Mouse (Mus musculus) hindbrain, embryonic 12.5 days (tissue): ENCODE measurements around the gene Runx1. TPM values are rescaled to one million over a fixed set of nuclear protein-coding genes. Genes with fewer than 3 reads are reported as not detected.

ENCODE experiments used
- ATAC-seq: fragments of 200-750 bp; cut with Nextera tagmentation; 2 replicates; pipeline ENCODE4 v1.8.0; 2017; ENCODE audit warnings: moderate TSS enrichment; ENCODE audit not compliant: low FRiP score
- H3K27ac ChIP-seq: fragments of 300-500 bp; sonication (generic); 2 replicates; pipeline ENCODE4 v1.5.1; 2016; ENCODE audit warnings: mild to moderate bottlenecking
- H3K27me3 ChIP-seq: fragments of 300-500 bp; sonication (generic); 2 replicates; pipeline ENCODE4 v1.6.1; 2016; ENCODE audit warnings: mild to moderate bottlenecking
- H3K36me3 ChIP-seq: fragments of 300-500 bp; sonication (generic); 2 replicates; pipeline ENCODE4 v1.6.1; 2016; ENCODE audit warnings: mild to moderate bottlenecking
- H3K4me1 ChIP-seq: fragments of 300-500 bp; sonication (generic); 2 replicates; pipeline ENCODE4 v1.6.1; 2016
- H3K4me2 ChIP-seq: fragments of 300-500 bp; sonication (generic); replicated peaks from 2 replicates; pipeline ENCODE4 v1.6.1; 2016; ENCODE audit warnings: mild to moderate bottlenecking
- H3K4me3 ChIP-seq: fragments of 300-500 bp; sonication (generic); 2 replicates; pipeline ENCODE4 v1.5.1; 2016; ENCODE audit warnings: mild to moderate bottlenecking
- H3K9ac ChIP-seq: fragments of 300-500 bp; sonication (generic); 2 replicates; pipeline ENCODE4 v1.6.1; 2016; ENCODE audit warnings: mild to moderate bottlenecking, moderate library complexity
- H3K9me3 ChIP-seq: fragments of 300-500 bp; sonication (generic); replicated peaks from 2 replicates; pipeline ENCODE4 v1.6.1; 2016; ENCODE audit warnings: mild to moderate bottlenecking
- WGBS: fragments of 180-500 bp; shearing (Covaris S2); methylation state at CpG from one replicate; pipeline ENCODE4 v1.1.7; 2016; 5-methylcytosine and 5-hydroxymethylcytosine counted together
- polyA plus RNA-seq: library from polyadenylated mRNA; unstranded; fragments of >200 nt; fragmentation: Nextera tagmentation; extraction: Ambion mirVana; gene quantifications from 2 replicates; pipeline ENCODE4 v1.2.1, GENCODE M21; 2016

The Runx1 gene
- polyA plus RNA-seq, 1 experiment from 2014 or later, result 4.4 TPM

DNA sequence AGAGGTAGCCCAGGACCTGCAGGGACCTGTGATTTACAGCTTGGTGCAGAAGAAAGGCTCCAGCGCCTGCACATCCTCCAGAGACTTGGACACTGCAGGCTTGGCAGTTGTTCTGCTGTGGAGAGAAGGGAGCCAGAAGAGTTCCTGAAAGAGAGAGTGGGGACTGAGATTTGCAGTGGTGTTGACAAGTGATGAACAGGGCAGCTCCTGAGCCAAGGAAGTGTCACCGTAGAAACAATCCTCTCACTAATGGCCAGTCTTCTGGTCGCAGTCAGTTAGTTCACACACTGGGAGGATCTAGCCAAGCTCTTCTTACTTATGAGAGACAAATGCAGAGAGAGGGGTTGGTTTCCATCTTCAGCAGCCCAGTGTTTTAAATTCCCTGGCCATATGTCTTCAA, 24.5 kb upstream of the Runx1 start:
- H3K4me3 ChIP-seq, result no peak overlapping the region
- no peaks in the 10 kb centered on the region for H3K4me1 ChIP-seq
- H3K27me3 ChIP-seq, result no peaks in the 10 kb centered on the region
- H3K9ac ChIP-seq, result no peak overlapping the region
- H3K4me2 ChIP-seq, result no peak overlapping the region
- 0 out of 2 replicates have a peak, but pooled peaks cover 4% of the 10 kb centered on the region for H3K9me3 ChIP-seq
- H3K27ac ChIP-seq, result no peak overlapping the region
- WGBS, result 75% methylated on average over 3 of the region's 3 CpGs
- ATAC-seq, result no peak
- no peaks in the 10 kb centered on the region for H3K36me3 ChIP-seq

DNA sequence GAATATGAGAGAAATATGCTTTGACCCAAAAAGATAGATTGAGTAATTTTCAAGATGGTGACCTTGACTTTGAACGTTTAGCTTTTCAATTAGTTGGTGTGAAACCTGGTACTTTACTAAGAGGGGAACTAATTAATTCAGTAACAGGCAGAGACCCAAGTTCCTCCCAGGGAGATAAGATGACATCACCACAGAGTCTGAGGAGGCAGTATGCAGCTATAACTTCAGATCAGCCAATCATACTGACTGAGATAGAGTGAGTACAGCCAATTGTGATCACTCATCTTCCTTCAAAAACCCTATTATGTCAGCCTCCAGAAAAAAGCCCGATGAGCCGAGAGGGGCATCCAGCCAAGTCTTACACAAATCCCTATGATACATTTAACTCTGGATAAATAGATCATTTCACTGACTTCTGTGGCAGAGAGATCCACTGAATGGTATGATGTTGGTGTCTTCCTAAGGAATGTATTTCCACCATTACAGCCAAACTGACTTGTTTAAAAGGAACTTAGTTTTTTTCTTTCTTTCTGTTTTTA, 21.9 kb upstream of the Runx1 start:
- ATAC-seq, result no peak
- no peaks in the 10 kb centered on the region for H3K27me3 ChIP-seq
- H3K4me3 ChIP-seq, result no peak overlapping the region
- H3K4me1 ChIP-seq, result no peaks in the 10 kb centered on the region
- WGBS, result 84% methylated on average over 3 of the region's 3 CpGs
- H3K27ac ChIP-seq, result no peak overlapping the region
- no peak overlapping the region for H3K9ac ChIP-seq
- H3K4me2 ChIP-seq, result no peak overlapping the region
- H3K36me3 ChIP-seq, result no peaks in the 10 kb centered on the region
- H3K9me3 ChIP-seq, result 0 out of 2 replicates have a peak, but pooled peaks cover 4% of the 10 kb centered on the region

DNA sequence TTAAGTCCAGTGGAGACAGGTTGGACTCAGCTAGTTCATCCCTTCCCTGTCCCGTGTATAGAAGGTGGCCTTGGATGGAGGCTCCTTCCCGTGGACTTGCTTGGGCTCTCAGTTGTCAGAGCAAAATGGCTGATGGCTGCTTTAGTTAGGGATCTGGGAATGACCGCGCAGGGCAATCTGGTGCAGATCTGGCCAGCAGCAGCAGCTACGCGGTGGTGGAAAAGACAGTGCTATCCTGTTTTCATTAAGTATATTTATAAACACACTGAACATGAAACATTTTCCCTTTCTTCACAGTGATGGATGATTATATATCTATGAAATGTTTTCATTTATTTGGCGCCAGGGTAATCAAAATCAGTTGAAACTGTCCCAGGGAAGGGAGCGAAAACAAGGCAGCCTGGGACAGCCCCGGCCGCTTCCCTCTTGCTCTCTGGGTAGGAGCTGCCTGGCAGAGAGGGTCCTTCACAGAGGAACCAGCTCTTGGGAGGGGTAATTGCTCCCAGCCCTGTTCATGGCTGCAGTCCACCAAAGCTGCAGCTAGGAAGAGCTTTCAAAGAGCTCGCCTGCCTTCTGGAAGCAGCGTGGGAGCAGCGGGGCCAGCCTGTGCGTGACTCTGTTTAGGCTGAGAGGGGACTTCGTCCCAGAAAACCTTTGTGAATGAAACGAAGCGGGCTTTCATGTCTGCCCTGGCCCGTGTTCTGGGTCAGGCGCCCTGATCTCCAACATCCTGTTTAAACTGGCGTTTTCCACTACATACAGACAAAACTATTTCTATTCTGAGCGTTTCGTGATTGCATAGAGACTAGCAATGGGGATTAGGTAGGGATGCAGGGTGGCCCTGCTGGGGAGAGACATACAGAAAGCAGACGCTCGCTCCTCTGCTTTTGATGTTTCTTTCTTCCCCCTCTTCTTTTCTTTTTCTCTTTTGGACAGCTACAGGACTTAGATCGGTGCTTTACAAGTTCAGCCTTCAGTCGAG, 19.6 kb upstream of the Runx1 start:
- 0 out of 2 replicates have a peak, but pooled peaks cover 4% of the 10 kb centered on the region for H3K9me3 ChIP-seq
- ATAC-seq, result no peak
- H3K4me3 ChIP-seq, result no peak overlapping the region
- H3K4me2 ChIP-seq, result no peak overlapping the region
- no peak overlapping the region for H3K9ac ChIP-seq
- H3K36me3 ChIP-seq, result no peaks in the 10 kb centered on the region
- H3K4me1 ChIP-seq, result no peaks in the 10 kb centered on the region
- no peak overlapping the region for H3K27ac ChIP-seq
- WGBS, result 54% methylated on average over 26 of the region's 26 CpGs
- H3K27me3 ChIP-seq, result no peaks in the 10 kb centered on the region

DNA sequence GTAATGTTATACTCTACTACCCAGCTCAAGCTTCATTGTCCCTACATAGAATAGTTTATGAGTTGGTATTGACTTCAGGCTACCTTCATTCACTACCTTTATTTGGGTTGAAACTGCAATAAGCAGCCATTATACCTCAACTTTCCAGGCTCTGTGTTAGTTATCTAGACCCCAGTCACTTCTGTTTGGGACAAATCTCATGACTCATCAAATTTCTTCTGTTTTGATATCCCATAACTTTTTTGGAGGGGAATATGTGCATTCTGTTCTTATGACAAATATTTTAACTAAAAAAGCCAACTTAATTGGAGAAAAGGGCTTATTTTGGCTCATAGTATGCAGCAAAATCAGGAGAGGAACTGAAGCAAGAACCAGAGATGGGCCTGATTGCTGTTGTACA, 12.8 kb upstream of the Runx1 start:
- H3K36me3 ChIP-seq, result no peaks in the 10 kb centered on the region

DNA sequence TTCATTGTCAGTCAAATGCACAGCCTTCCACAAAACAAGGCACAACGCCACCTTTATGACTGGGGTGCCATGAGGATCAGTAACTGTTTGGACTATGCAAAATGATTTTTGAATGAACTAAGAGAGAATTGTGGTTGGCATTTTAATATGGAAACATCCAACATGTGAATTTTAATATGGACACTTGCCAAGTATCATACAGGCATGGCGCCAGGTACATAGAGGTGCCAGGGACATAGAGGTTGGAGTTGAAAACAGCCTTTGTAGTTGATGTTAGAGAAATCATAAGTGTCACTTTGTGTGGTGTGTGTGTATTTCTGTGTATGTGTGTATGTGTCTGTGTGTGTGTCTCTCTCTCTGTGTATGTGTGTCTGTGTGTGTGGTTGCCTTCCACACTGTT, 5.4 kb upstream of the Runx1 start:
- H3K36me3 ChIP-seq, result no peaks in the 10 kb centered on the region
- H3K9ac ChIP-seq, result no peak overlapping the region
- no peak overlapping the region for H3K27ac ChIP-seq
- H3K27me3 ChIP-seq, result no peaks in the 10 kb centered on the region
- H3K4me3 ChIP-seq, result no peak overlapping the region
- no peak overlapping the region for H3K4me2 ChIP-seq
- ATAC-seq, result no peak
- 86% methylated on average over 2 of the region's 2 CpGs for WGBS
- H3K4me1 ChIP-seq, result peaks cover 5% of the 10 kb centered on the region; the same call in 1 of the 2 replicates
- no peaks in the 10 kb centered on the region for H3K9me3 ChIP-seq

More for the DNA sequence above, 12.8 kb upstream of the Runx1 start:
- H3K4me1 ChIP-seq, result no peaks in the 10 kb centered on the region
- no peaks in the 10 kb centered on the region for H3K27me3 ChIP-seq
- no peak overlapping the region for H3K4me2 ChIP-seq
- no peak for ATAC-seq
- H3K9me3 ChIP-seq, result no peaks in the 10 kb centered on the region
- H3K27ac ChIP-seq, result no peak overlapping the region
- H3K4me3 ChIP-seq, result no peak overlapping the region
- H3K9ac ChIP-seq, result no peak overlapping the region

DNA sequence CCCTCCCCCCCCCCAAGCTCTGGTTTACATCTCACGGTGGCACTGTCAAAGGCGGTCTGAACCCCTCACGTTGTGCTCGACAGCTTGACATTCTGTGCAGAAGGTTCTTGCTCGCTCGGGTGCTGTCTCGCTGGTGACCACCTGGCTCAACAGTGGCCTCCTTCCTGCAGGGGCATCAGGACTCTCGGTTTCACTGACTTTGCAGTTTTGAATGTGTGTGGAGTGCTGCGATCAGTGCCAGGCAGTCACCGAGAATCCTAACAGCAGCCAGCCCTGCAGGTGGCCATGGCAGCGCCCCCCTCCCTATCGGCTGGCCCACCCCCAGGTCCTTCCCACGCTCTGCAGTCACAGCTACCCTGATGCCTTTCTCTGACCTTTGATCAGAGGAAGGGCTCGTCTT, 4.5 kb upstream of the Runx1 start:
- Histone ChIP-seq H3K36me3 (no peaks in the 10 kb centered on the region), H3K4me3 (no peak overlapping the region), H3K27me3 (no peaks in the 10 kb centered on the region), H3K9me3 (no peaks in the 10 kb centered on the region), H3K27ac (no peak overlapping the region), H3K4me1 (peaks cover 5% of the 10 kb centered on the region; the same call in 1 of the 2 replicates), H3K9ac (no peak overlapping the region), H3K4me2 (no peak overlapping the region)
- ATAC-seq, result no peak
- 32% methylated on average over 14 of the region's 14 CpGs for WGBS

DNA sequence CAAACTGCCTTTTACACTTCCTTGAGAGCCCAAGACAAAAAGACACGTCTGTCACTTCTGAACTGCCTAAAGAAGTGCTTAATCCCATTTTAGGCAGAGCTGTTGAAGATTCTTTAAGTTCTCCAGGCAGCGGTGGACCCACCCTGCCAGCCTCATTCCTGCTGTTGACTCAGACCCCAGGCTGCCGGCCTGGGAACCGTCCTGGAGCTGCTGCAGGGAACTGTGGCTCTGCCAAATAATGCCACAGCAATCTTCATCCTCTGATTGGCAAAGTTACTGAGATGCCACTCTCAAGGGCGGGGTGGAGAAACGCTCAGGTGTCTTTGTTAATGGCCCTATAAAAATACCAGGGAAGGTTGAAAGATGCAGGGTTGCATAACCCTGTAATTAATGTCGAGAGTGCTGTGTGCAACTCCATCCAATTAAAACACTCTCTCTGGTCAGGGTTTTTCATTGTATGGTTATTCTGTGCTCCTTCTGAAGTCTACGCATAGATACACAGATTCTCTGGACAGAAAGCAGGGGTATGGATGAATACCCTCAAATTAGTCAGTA, 2.4 kb upstream of the Runx1 start:
- no peaks in the 10 kb centered on the region for H3K9me3 ChIP-seq
- no peak overlapping the region for H3K27ac ChIP-seq
- H3K4me1 ChIP-seq, result peaks cover 8% of the 10 kb centered on the region
- H3K36me3 ChIP-seq, result no peaks in the 10 kb centered on the region
- ATAC-seq, result no peak
- no peak overlapping the region for H3K4me2 ChIP-seq
- 57% methylated on average over 8 of the region's 8 CpGs for WGBS
- H3K27me3 ChIP-seq, result no peaks in the 10 kb centered on the region
- no peak overlapping the region for H3K4me3 ChIP-seq
- no peak overlapping the region for H3K9ac ChIP-seq

DNA sequence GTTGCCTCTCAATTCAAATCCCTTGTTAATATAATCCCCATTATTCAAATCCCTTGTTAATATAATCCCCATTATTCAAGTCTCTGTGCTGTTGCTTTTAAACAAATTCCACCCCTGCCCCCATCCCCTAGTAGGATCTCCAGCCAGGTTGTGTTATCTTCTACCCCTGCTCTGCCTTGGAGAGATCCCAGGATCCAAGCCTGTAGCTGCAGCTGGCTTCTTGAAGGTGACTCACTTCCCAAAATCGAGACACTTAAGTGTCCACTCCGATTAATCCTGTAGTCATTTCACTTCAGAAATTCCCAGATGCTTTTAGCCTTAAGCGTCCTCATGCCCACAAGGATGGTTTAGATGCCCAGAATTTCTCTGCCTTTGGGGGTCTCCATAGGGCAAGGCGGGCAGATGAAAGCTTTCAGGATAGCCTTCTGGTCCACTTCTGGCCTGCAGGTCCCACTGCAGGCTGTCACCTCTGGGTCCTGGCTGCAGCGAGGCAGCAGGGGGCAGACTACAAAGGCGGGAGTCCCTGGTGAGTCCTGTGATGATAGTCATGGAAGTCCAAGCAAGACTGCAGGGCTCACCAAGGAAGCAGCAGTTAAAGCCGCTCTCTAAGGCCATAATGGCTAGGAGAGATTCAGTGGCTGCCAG, 1.8 kb upstream of the Runx1 start:
- Histone ChIP-seq H3K27ac (no peak overlapping the region), H3K4me3 (no peak overlapping the region), H3K36me3 (no peaks in the 10 kb centered on the region), H3K9me3 (no peaks in the 10 kb centered on the region), H3K27me3 (no peaks in the 10 kb centered on the region), H3K4me2 (no peak overlapping the region), H3K9ac (no peak overlapping the region), H3K4me1 (peaks cover 10% of the 10 kb centered on the region)
- no peak for ATAC-seq
- WGBS, result 68% methylated on average over 7 of the region's 7 CpGs

DNA sequence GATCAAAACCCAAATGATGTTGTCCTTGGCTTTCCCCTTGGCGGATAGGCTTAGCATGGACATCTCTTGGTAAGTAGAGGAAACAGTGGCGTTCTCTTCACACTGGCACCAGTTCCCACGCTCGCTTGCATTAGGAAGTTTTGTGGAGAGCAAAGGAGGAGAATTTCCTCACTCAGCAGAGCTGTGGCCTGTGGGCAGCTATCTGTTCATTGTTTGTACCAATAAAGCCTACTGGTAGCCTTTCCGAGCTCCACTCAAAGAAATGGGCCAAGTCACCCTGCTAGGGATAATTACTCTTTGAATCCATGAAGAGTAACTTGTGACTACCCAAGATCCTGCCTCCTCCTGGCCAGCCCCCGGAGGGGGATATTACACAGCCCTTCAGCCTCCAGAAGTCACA, 734 bp upstream of the Runx1 start:
- H3K27me3 ChIP-seq, result no peaks in the 10 kb centered on the region
- H3K9ac ChIP-seq, result no peak overlapping the region
- H3K4me2 ChIP-seq, result no peak overlapping the region
- WGBS, result 91% methylated on average over 6 of the region's 6 CpGs
- H3K27ac ChIP-seq, result no peak overlapping the region
- H3K4me3 ChIP-seq, result no peak overlapping the region
- no peaks in the 10 kb centered on the region for H3K36me3 ChIP-seq
- H3K9me3 ChIP-seq, result no peaks in the 10 kb centered on the region
- peaks cover 15% of the 10 kb centered on the region for H3K4me1 ChIP-seq
- ATAC-seq, result no peak

DNA sequence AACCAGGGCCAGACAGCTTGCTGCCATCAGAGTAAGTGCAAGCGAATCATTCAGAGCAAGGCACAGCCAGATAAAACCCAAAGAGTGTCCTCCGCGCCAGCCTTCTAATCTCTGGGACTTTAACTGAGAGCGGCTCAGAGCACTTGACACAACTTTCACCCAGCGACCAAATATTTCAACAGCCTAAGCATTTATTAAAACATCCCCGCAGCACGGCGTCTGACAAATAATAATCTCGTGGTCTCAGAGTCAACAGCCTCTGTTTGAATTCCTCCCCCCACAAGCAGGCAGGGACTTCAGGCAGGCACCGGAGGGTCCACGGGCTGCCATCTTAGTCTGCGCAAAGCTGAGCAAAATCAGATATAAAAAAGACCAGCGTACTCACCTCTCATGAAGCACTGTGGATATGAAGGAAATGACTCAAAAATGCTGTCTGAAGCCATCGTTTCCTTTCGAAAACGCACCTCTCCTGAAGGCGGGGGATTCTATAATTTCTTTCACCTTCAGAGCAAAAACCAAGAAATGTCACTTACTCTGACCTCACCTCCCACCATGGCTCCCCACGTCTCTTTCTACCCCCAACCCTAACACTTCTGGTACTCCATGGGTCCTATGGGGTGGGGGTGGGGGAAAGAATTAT, 625 bp downstream of the Runx1 start:
- no peak overlapping the region for H3K9ac ChIP-seq
- H3K27ac ChIP-seq, result no peak overlapping the region
- H3K9me3 ChIP-seq, result no peaks in the 10 kb centered on the region
- no peak overlapping the region for H3K4me2 ChIP-seq
- H3K4me1 ChIP-seq, result peaks cover 10% of the 10 kb centered on the region
- ATAC-seq, result no peak
- WGBS, result 89% methylated on average over 18 of the region's 18 CpGs
- no peaks in the 10 kb centered on the region for H3K27me3 ChIP-seq
- no peak overlapping the region for H3K4me3 ChIP-seq
- no peaks in the 10 kb centered on the region for H3K36me3 ChIP-seq

DNA sequence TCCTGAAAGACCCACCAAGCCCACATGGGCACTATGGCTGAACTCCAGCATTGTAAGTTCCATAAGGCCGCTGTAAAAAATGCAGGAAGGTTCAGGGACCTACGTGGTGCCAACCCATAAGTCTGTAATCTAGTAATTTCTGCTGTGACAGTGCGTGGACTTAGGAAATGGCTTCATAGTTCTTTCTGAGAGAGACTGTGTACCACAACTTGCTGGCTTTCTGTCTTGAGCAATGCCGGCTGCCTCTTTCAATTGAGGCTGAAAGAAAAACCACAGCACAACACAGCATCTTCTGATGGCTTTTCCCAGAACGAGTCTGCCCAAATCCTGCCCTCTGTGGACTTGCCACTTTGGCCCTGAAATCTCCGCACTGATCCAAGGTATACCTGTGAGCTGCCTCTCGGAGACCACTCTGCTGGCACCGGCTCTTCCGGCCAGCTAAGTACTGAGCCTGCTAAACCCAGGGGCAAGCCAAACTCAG, 1.2 kb downstream of the Runx1 start:
- no peak for ATAC-seq
- Histone ChIP-seq H3K36me3 (no peaks in the 10 kb centered on the region), H3K27me3 (no peaks in the 10 kb centered on the region), H3K4me1 (peaks cover 9% of the 10 kb centered on the region), H3K4me2 (no peak overlapping the region), H3K9ac (no peak overlapping the region), H3K9me3 (no peaks in the 10 kb centered on the region), H3K4me3 (no peak overlapping the region), H3K27ac (no peak overlapping the region)
- WGBS, result 94% methylated on average over 9 of the region's 9 CpGs
